Mouse (Mus musculus) liver, adult 2 months (tissue): ENCODE results near the gene Dao. TPM values are rescaled to one million over a fixed set of nuclear protein-coding genes. Genes with fewer than 3 reads are reported as not detected.

Experiments used
- DNase-seq: peaks from one replicate; pipeline ENCODE4 v3.0.0-alpha.2; 2011; ENCODE audit warnings: low read depth, low spot score; ENCODE audit errors: extremely low read depth
- H3K27ac ChIP-seq: fragments of 200-500 bp; replicated peaks from 2 replicates; pipeline ENCODE4 v1.5.1; 2012; ENCODE audit warnings: low read depth, mild to moderate bottlenecking, control low read depth, inconsistent platforms, low read length; ENCODE audit not compliant: insufficient read depth
- H3K27me3 ChIP-seq: fragments of 200-500 bp; 2 replicates; pipeline ENCODE4 v1.6.1; 2012; ENCODE audit warnings: mild to moderate bottlenecking, moderate library complexity, low read length, inconsistent platforms; ENCODE audit not compliant: control insufficient read depth, insufficient read depth
- H3K36me3 ChIP-seq: fragments of 200-500 bp; 2 replicates; pipeline ENCODE4 v1.6.1; 2012; ENCODE audit warnings: low read length, inconsistent platforms; ENCODE audit not compliant: control insufficient read depth, insufficient read depth
- H3K4me1 ChIP-seq: fragments of 200-500 bp; 2 replicates; pipeline ENCODE4 v1.6.1; 2011; ENCODE audit warnings: low read length; ENCODE audit not compliant: control insufficient read depth, insufficient read depth
- H3K4me3 ChIP-seq: fragments of 200-500 bp; 2 replicates; pipeline ENCODE4 v1.5.1; 2011; ENCODE audit warnings: low read depth, mild to moderate bottlenecking, control low read depth, low read length, moderate library complexity; ENCODE audit not compliant: insufficient read depth
- H3K79me2 ChIP-seq: fragments of 200-500 bp; 2 replicates; pipeline ENCODE4 v1.6.1; 2012; ENCODE audit warnings: inconsistent platforms, mild to moderate bottlenecking, low read length, moderate library complexity; ENCODE audit not compliant: control insufficient read depth, insufficient read depth
- H3K9ac ChIP-seq: fragments of 200-500 bp; 2 replicates; pipeline ENCODE4 v1.6.1; 2012; ENCODE audit warnings: low read depth, mild to moderate bottlenecking, control low read depth, inconsistent platforms, low read length
- CTCF ChIP-seq: fragments of 200-500 bp; IDR thresholded peaks from 2 replicates; pipeline ENCODE4 v1.5.1; 2011; ENCODE audit warnings: low read depth, low read length, control low read depth
- POLR2A ChIP-seq: fragments of 200-500 bp; IDR thresholded peaks from 2 replicates; pipeline ENCODE4 v1.6.1; 2011; ENCODE audit warnings: low read length, control low read depth; ENCODE audit not compliant: insufficient read depth; ENCODE audit errors: extremely low read depth
- WGBS: fragments of 180-500 bp; shearing (Covaris S2); methylation state at CpG from one replicate; pipeline ENCODE4 v1.1.7; 2018; 5-methylcytosine and 5-hydroxymethylcytosine counted together
- polyA plus RNA-seq: library from polyadenylated mRNA; depleted of rRNA; stranded (reverse); fragments of >200 nt; gene quantifications from 2 replicates; pipeline ENCODE4 v1.2.3, GENCODE M21; 2012
- total RNA-seq: library from RNA; depleted of rRNA; stranded (reverse); fragments of >200 nt; gene quantifications from 2 replicates; pipeline ENCODE4 v1.2.3, GENCODE M21; 2014

The Dao gene
- total and polyA plus RNA-seq, 2 experiments: not detected

- no peak for TF ChIP-seq POLR2A
- no peak for TF ChIP-seq CTCF
- DNase-seq: peak; percentile 19
- Histone ChIP-seq H3K9ac (no peak overlapping the region), H3K79me2 (peaks cover 20% of the 10 kb centered on the region; the same call in 1 of the 2 replicates), H3K27me3 (no peaks in the 10 kb centered on the region), H3K4me3 (no peak overlapping the region), H3K4me1 (peaks cover 21% of the 10 kb centered on the region), H3K27ac (no peak overlapping the region), H3K36me3 (no peaks in the 10 kb centered on the region)
- 59% methylated on average over 13 of the region's 13 CpGs for WGBS
Measured at GRCm38 (mm10) chr5:113984025-113984740, 19.3 kb upstream of the Dao start.

- H3K4me3 ChIP-seq: no peak overlapping the region
- 68% methylated on average over 2 of the region's 2 CpGs for WGBS
- H3K4me1 ChIP-seq: peaks cover 21% of the 10 kb centered on the region
- no peaks in the 10 kb centered on the region for H3K36me3 ChIP-seq
- 0 out of 2 replicates have a peak overlapping the region, but pooled peaks have one; percentile 24 for H3K9ac ChIP-seq
- H3K27ac ChIP-seq: peak overlapping the region; percentile 88
- no peaks in the 10 kb centered on the region for H3K27me3 ChIP-seq
- peaks cover 24% of the 10 kb centered on the region; the same call in 1 of the 2 replicates for H3K79me2 ChIP-seq
- TF ChIP-seq POLR2A (no peak), CTCF (no peak)
- DNase-seq: no peak
Measured at GRCm38 (mm10) chr5:113985737-113986136, 17.8 kb upstream of the Dao start.

- Histone ChIP-seq H3K4me1 (peaks cover 23% of the 10 kb centered on the region), H3K4me3 (no peak overlapping the region), H3K27ac (peak overlapping the region; percentile 88), H3K79me2 (peaks cover 21% of the 10 kb centered on the region; the same call in 1 of the 2 replicates), H3K27me3 (no peaks in the 10 kb centered on the region), H3K9ac (0 out of 2 replicates have a peak overlapping the region, but pooled peaks have one; percentile 24), H3K36me3 (no peaks in the 10 kb centered on the region)
- WGBS: 6% methylated on average over 9 of the region's 9 CpGs
- peak; percentile 52; the same call in 1 of the 2 replicates for TF ChIP-seq CTCF
- no peak for TF ChIP-seq POLR2A
- peak; percentile 82 for DNase-seq
Measured at GRCm38 (mm10) chr5:113986182-113986961, 17.1 kb upstream of the Dao start.

GRCm38 (mm10) chr5:113989437-113990024 lies 14.0 kb upstream of the Dao start:
- H3K27me3 ChIP-seq: no peaks in the 10 kb centered on the region
- no peak overlapping the region for H3K4me3 ChIP-seq
- peaks cover 9% of the 10 kb centered on the region; the same call in 1 of the 2 replicates for H3K79me2 ChIP-seq
- H3K36me3 ChIP-seq: no peaks in the 10 kb centered on the region
- DNase-seq: peak; percentile 49
- no peak overlapping the region for H3K27ac ChIP-seq
- no peak for TF ChIP-seq CTCF
- TF ChIP-seq POLR2A: no peak
- H3K4me1 ChIP-seq: peaks cover 24% of the 10 kb centered on the region
- H3K9ac ChIP-seq: no peak overlapping the region
- 47% methylated on average over 20 of the region's 20 CpGs for WGBS

GRCm38 (mm10) chr5:113990593-113990992 lies 12.9 kb upstream of the Dao start:
- Histone ChIP-seq H3K27me3 (no peaks in the 10 kb centered on the region), H3K4me1 (peaks cover 24% of the 10 kb centered on the region), H3K79me2 (peaks cover 3% of the 10 kb centered on the region; the same call in 1 of the 2 replicates), H3K27ac (no peak overlapping the region), H3K4me3 (no peak overlapping the region), H3K9ac (no peak overlapping the region), H3K36me3 (no peaks in the 10 kb centered on the region)
- WGBS: 91% methylated on average over 5 of the region's 5 CpGs
- DNase-seq: no peak
- 0 out of 2 replicates have a peak, but pooled peaks have one; percentile 3 for TF ChIP-seq CTCF
- TF ChIP-seq POLR2A: no peak
